Mouse (Mus musculus): Measurements from ENCODE around the gene Imp4. TPM values are rescaled to one million over a fixed set of nuclear protein-coding genes. Genes with fewer than 3 reads are reported as not detected.

Gene Imp4
- polyA plus RNA-seq, 1 experiment from 2014 or later = 105 TPM

DNA sequence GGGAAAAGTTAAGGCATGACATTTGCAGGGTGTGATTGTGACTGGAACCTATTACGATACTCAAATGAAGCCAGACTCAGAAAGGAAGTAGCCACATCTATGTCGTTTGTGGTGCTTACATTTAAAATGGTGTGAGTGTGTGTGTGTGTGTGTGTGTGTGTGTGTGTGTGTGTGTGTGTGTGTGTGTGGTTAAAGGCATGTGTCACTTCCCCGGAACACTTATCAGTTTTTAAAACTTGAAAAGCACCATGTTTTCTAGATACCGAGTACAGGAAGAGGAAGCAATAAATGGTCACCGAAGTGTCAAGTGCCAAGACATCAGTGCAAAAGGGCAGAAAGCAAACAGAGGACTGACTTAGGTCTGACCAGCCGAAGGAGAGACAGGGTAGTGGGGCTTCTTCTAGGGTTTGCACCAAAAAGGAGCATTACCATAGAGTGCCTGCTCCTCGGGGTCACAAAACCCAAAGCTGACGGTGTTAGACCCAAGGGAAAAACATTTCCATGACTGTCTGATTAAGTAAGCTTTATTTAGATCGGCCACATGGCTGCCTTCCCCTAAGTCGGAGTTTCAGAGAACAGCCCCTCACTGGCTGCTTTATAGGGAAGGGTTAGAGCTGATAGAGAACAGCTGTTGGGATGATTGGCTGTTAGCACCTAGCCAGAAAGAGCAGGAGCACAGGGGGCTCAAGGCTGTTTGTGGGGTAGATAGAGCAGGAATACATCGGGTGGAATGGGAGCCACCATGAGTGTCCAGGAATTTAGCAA, 39.4 kb downstream of the Imp4 start:
- H3K4me3 ChIP-seq (ENCODE audit: low read length) = no peak overlapping the region
- 0 out of 2 replicates have a peak, but pooled peaks cover 5% of the 10 kb centered on the region for H3K4me1 ChIP-seq (ENCODE audit: insufficient read depth, low read length)
- H3K9me3 ChIP-seq (ENCODE audit: low read length) = no peaks in the 10 kb centered on the region
- no peak for ATAC-seq (ENCODE audit: low FRiP score, low TSS enrichment)
- WGBS = 22% methylated on average over 11 of the region's 11 CpGs
- H3K4me2 ChIP-seq (replicated peaks; ENCODE audit: low read depth, low read length) = no peak overlapping the region
- H3K27me3 ChIP-seq (ENCODE audit: insufficient read depth, low read length) = no peaks in the 10 kb centered on the region; the same call in 1 of the 2 replicates
- no peak overlapping the region for H3K27ac ChIP-seq (ENCODE audit: low read length)
- H3K36me3 ChIP-seq (ENCODE audit: insufficient read depth, low read length) = no peaks in the 10 kb centered on the region
- no peak overlapping the region for H3K9ac ChIP-seq (replicated peaks; ENCODE audit: low read length)

DNA sequence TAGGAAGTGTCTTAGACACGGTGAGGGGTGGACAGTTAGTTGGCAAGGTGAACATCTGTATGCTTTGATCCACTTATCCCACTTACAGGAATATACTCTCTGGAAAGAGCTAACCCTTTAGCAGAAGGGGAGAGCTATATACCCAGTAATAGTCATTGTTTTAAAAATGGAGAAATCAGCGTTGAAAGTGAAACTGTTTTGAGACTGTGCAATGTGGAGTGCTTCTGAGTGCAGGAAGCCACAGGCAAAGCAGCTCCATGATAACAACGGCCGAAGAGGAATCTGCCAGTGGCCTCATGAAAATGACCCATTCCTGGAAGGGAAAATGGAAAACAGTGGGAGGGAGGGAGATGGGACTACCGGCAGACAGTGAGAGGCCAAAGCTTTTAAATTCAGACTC, 41.1 kb downstream of the Imp4 start:
- ATAC-seq (ENCODE audit: low FRiP score, low TSS enrichment) = no peak
- Histone ChIP-seq H3K4me2 (replicated peaks; ENCODE audit: low read depth, low read length) (no peak overlapping the region), H3K9ac (replicated peaks; ENCODE audit: low read length) (no peak overlapping the region), H3K4me1 (ENCODE audit: insufficient read depth, low read length) (peaks cover 12% of the 10 kb centered on the region; the same call in 1 of the 2 replicates), H3K4me3 (ENCODE audit: low read length) (no peak overlapping the region), H3K9me3 (ENCODE audit: low read length) (no peaks in the 10 kb centered on the region), H3K36me3 (ENCODE audit: insufficient read depth, low read length) (no peaks in the 10 kb centered on the region), H3K27ac (ENCODE audit: low read length) (no peak overlapping the region), H3K27me3 (ENCODE audit: insufficient read depth, low read length) (no peaks in the 10 kb centered on the region)
- WGBS = 75% methylated on average over 5 of the region's 5 CpGs

GRCm38 (mm10) chr1:34481920-34482669, 42.4 kb downstream of the Imp4 start:
- no peak for ATAC-seq (ENCODE audit: low FRiP score, low TSS enrichment)
- WGBS = 46% methylated on average over 5 of the region's 5 CpGs

GRCm38 (mm10) chr1:34484470-34484869, 44.8 kb downstream of the Imp4 start:
- peaks cover 9% of the 10 kb centered on the region; the same call in 1 of the 2 replicates for H3K4me1 ChIP-seq (ENCODE audit: insufficient read depth, low read length)
- H3K4me2 ChIP-seq (replicated peaks; ENCODE audit: low read depth, low read length) = no peak overlapping the region
- no peaks in the 10 kb centered on the region for H3K36me3 ChIP-seq (ENCODE audit: insufficient read depth, low read length)
- ATAC-seq (ENCODE audit: low FRiP score, low TSS enrichment) = no peak
- no peaks in the 10 kb centered on the region for H3K9me3 ChIP-seq (ENCODE audit: low read length)
- no peak overlapping the region for H3K27ac ChIP-seq (ENCODE audit: low read length)
- 73% methylated on average over 10 of the region's 10 CpGs for WGBS
- no peaks in the 10 kb centered on the region for H3K27me3 ChIP-seq (ENCODE audit: insufficient read depth, low read length)
- no peak overlapping the region for H3K4me3 ChIP-seq (ENCODE audit: low read length)
- H3K9ac ChIP-seq (replicated peaks; ENCODE audit: low read length) = no peak overlapping the region

More at GRCm38 (mm10) chr1:34481920-34482669, 42.4 kb downstream of the Imp4 start:
- no peaks in the 10 kb centered on the region for H3K9me3 ChIP-seq (ENCODE audit: low read length)
- H3K9ac ChIP-seq (replicated peaks; ENCODE audit: low read length) = no peak overlapping the region
- no peak overlapping the region for H3K27ac ChIP-seq (ENCODE audit: low read length)
- H3K27me3 ChIP-seq (ENCODE audit: insufficient read depth, low read length) = no peaks in the 10 kb centered on the region
- no peaks in the 10 kb centered on the region for H3K36me3 ChIP-seq (ENCODE audit: insufficient read depth, low read length)
- no peak overlapping the region for H3K4me2 ChIP-seq (replicated peaks; ENCODE audit: low read depth, low read length)
- no peak overlapping the region for H3K4me3 ChIP-seq (ENCODE audit: low read length)
- peaks cover 14% of the 10 kb centered on the region; the same call in 1 of the 2 replicates for H3K4me1 ChIP-seq (ENCODE audit: insufficient read depth, low read length)

DNA sequence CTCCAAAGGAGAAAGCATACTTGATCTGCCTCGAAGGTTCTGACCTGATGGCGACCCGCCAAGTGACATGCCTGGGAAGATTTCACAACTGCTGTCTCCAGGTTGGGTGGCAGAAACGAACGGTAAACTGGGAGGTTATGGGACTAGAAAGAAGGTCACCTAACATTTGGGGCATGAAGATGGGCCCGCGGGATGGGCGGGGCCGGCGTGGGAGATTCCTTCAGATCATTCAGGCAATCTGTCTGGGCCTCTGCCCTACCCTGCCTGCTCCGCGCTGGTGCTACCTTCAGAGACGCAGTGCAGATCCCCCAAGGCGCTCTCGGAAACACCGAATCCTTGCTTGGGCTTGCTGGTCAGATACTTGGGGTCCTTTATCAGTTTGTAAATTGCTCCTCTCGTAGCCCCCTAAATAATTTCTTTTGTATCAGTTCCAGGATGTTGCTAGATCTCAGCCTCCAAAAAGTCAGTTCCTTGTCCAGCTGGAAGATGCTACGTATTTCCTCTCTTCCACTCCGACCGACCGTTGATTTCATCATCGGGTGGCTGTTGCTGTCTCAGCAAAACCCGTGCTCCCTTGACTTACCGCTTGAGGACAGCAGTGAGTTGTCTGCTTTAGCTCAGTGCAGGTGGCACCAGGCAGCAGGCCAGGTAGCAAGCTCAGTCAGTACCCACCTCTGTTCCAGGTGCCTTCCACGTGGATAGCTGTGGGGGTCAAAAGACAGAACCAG, 46.0 kb downstream of the Imp4 start:
- Histone ChIP-seq H3K9ac (replicated peaks; ENCODE audit: low read length) (0 out of 2 replicates have a peak overlapping the region, but pooled peaks have one; percentile 41), H3K27me3 (ENCODE audit: insufficient read depth, low read length) (no peaks in the 10 kb centered on the region), H3K27ac (ENCODE audit: low read length) (no peak overlapping the region), H3K36me3 (ENCODE audit: insufficient read depth, low read length) (no peaks in the 10 kb centered on the region), H3K4me2 (replicated peaks; ENCODE audit: low read depth, low read length) (peak overlapping the region; percentile 56), H3K4me1 (ENCODE audit: insufficient read depth, low read length) (peaks cover 8% of the 10 kb centered on the region; the same call in 1 of the 2 replicates), H3K4me3 (ENCODE audit: low read length) (peak overlapping the region; percentile 38), H3K9me3 (ENCODE audit: low read length) (no peaks in the 10 kb centered on the region)
- peak; percentile 71; the same call in 1 of the 2 replicates for ATAC-seq (ENCODE audit: low FRiP score, low TSS enrichment)
- 10% methylated on average over 25 of the region's 25 CpGs for WGBS

DNA sequence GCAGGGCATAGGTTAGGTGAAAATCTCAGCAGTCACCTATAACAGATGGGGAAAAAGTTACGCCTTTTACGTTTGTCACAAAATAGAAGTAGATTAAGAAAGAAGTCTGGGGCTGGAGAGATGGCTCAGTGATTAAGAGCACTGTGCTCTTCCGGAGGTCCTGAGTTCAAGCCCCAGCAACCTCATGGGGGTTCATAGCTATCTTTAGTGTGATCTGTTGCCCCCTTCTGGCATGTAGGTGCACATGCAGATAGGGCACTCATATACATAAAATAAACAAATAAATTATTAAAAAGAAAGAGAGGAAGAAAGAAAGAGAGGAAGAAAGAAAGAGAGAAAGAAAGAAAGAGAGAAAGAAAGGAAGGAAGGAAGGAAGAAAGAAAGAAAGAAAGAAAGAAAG, 47.7 kb downstream of the Imp4 start:
- H3K4me3 ChIP-seq (ENCODE audit: low read length) = no peak overlapping the region
- ATAC-seq (ENCODE audit: low FRiP score, low TSS enrichment) = no peak
- H3K27me3 ChIP-seq (ENCODE audit: insufficient read depth, low read length) = no peaks in the 10 kb centered on the region
- 84% methylated on average over 3 of the region's 3 CpGs for WGBS
- no peak overlapping the region for H3K9ac ChIP-seq (replicated peaks; ENCODE audit: low read length)
- no peaks in the 10 kb centered on the region for H3K9me3 ChIP-seq (ENCODE audit: low read length)
- H3K27ac ChIP-seq (ENCODE audit: low read length) = no peak overlapping the region
- H3K4me2 ChIP-seq (replicated peaks; ENCODE audit: low read depth, low read length) = no peak overlapping the region
- no peaks in the 10 kb centered on the region for H3K36me3 ChIP-seq (ENCODE audit: insufficient read depth, low read length)
- H3K4me1 ChIP-seq (ENCODE audit: insufficient read depth, low read length) = peaks cover 8% of the 10 kb centered on the region; the same call in 1 of the 2 replicates

DNA sequence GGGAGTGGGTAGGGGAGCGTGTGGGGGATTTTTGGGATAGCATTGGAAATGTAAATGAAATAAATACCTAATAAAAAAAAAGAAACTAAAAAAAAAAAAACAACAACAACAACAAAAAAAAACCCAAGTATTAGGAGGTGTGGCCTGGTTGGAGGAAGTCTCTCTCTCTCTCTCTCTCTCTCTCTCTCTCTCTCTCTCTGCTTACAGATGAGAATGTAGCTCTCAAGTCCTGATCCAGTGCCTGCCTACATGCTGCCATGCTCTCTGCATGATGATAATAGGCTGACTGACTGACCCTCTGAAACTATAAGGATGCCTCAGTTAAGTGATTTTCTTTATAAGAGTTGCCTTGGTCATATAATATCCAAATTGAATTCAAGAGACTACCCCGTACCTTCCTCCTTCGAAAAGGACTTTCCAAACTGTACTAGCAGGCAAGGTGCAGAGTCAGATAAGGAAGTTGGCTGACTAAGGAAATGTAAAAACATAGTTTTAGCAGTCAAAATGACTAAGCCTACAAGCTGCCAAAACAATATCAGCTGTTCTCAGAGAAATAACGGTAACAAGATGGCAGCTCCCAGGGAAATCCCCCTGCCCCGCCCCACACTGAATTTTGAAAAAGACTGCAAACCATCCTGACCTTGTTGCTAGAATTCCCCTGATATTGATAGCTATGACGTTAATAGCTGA, 50.3 kb downstream of the Imp4 start:
- Histone ChIP-seq H3K4me3 (ENCODE audit: low read length) (no peak overlapping the region), H3K9me3 (ENCODE audit: low read length) (no peaks in the 10 kb centered on the region), H3K4me2 (replicated peaks; ENCODE audit: low read depth, low read length) (no peak overlapping the region), H3K27ac (ENCODE audit: low read length) (no peak overlapping the region), H3K9ac (replicated peaks; ENCODE audit: low read length) (no peak overlapping the region), H3K36me3 (ENCODE audit: insufficient read depth, low read length) (no peaks in the 10 kb centered on the region), H3K4me1 (ENCODE audit: insufficient read depth, low read length) (peaks cover 8% of the 10 kb centered on the region; the same call in 1 of the 2 replicates), H3K27me3 (ENCODE audit: insufficient read depth, low read length) (no peaks in the 10 kb centered on the region)
- no peak for ATAC-seq (ENCODE audit: low FRiP score, low TSS enrichment)
- 87% methylated on average over 6 of the region's 6 CpGs for WGBS

DNA sequence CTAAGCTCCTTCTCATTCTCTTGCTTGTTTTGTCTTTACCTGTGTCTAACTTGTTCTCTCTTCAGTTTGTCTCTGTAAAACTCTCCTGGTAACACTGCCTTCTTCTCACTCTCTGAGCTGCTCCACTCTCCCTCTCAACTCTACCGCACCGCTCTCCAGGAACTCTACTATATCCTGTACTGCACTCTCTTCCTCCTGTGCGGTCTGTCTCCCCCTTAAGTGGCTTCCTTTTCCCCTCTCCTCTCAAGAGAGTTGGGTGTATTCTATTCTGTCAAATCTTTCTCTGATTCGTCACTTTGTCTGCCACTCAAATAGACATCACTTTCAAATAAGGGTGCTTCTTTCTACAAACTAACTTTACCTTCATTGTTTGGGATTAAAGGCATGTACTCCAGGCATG, 51.8 kb downstream of the Imp4 start:
- Histone ChIP-seq H3K4me3 (ENCODE audit: low read length) (no peak overlapping the region), H3K4me2 (replicated peaks; ENCODE audit: low read depth, low read length) (no peak overlapping the region), H3K4me1 (ENCODE audit: insufficient read depth, low read length) (no peaks in the 10 kb centered on the region), H3K36me3 (ENCODE audit: insufficient read depth, low read length) (no peaks in the 10 kb centered on the region), H3K27me3 (ENCODE audit: insufficient read depth, low read length) (no peaks in the 10 kb centered on the region), H3K27ac (ENCODE audit: low read length) (no peak overlapping the region), H3K9ac (replicated peaks; ENCODE audit: low read length) (no peak overlapping the region), H3K9me3 (ENCODE audit: low read length) (no peaks in the 10 kb centered on the region)
- 85% methylated on average over 4 of the region's 4 CpGs for WGBS
- no peak for ATAC-seq (ENCODE audit: low FRiP score, low TSS enrichment)

Measured in kidney, embryonic 16.5 days (tissue).